Mouse (Mus musculus) megakaryocyte-erythroid progenitor cell, adult 5-6 weeks (primary cell): Measurements from ENCODE around the gene Nova2. TPM values are rescaled to one million over a fixed set of nuclear protein-coding genes. Genes with fewer than 3 reads are reported as not detected.

Experiments
- ATAC-seq: replicated peaks from 2 replicates; pipeline ENCODE4 v1.8.0; 2016; ENCODE audit warnings: mild to moderate bottlenecking, inconsistent platforms; ENCODE audit not compliant: severe bottlenecking, poor library complexity, low FRiP score, low TSS enrichment
- total RNA-seq, 2 experiments: library from RNA; stranded (forward) in 1 of 2; stranded (reverse) in 1 of 2; fragments of 200-1000, 215-1000 nt in 1 of 2; fragments of >200 nt in 1 of 2; fragmentation: Nextera tagmentation in 1 of 2; gene quantifications; 2 replicates each; pipeline ENCODE4 v1.2.3; 2014 to 2017

Nova2 gene
- total RNA-seq, 2 experiments from 2014 or later, result not detected

DNA sequence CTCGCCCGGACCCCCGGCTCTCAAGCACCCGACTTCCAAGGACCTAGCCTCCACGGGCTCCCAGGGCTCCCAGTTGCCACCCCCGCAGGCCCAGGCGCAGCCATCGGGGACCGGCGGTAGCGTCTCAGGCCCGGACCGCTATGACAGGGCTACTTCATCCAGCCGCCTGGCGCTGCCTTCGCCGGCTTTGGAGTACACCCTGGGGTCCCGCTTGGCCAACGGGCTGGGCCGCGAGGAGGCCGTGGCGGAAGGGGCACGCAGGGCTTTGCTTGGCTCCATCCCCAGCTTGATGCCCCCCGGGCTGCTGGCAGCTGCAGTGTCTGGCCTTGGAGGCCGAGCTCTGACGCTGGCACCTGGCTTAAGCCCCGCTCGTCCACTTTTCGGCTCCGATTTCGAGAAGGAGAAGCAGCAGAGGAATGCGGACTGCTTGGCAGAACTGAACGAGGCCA, 79.0 kb downstream of the Nova2 start:
- no peak for ATAC-seq

DNA sequence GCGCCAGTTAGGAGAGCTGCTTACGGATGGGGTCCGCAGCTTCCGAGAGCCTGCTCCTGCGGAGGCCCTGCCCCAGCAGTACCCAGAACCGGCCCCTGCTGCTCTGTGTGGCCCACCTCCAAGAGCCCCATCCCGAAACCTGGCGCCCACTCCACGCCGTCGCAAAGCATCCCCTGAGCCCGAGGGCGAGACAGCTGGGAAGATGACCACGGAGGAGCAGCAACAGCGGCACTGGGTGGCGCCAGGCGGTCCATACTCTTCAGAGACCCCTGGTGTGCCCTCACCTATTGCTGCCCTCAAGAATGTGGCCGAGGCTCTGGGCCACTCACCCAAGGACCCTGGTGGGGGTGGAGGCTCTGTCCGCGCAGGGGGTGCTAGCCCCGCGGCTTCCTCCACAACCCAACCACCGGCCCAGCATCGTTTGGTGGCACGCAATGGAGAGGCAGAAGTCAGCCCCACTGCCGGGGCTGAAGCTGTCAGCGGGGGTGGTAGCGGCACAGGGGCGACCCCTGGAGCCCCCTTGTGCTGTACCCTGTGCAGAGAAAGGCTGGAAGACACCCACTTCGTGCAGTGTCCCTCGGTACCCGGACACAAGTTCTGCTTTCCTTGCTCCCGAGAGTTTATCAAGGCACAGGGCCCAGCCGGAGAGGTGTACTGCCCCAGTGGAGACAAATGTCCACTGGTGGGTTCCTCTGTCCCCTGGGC, 79.9 kb downstream of the Nova2 start:
- no peak for ATAC-seq

DNA sequence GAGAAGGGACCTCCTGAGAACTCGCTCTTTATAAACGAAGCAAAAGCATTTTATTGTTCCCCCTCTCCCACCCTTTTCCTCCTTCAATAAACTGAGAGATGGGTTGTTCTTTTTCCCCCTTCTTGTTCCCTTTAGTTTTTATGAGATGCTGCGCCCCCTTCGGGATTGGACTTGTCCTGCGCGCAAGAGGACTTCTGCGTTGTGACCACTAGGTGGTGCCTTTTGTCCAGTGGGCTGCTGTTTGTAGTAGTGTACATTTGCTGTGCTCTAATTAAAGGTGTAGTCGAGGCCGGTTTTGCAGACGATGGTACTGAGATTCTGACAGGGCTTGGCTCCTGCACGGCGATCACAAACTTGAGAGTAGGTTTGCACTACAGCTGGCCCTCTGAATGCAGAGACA, 80.8 kb downstream of the Nova2 start:
- peak; percentile 45 for ATAC-seq

DNA sequence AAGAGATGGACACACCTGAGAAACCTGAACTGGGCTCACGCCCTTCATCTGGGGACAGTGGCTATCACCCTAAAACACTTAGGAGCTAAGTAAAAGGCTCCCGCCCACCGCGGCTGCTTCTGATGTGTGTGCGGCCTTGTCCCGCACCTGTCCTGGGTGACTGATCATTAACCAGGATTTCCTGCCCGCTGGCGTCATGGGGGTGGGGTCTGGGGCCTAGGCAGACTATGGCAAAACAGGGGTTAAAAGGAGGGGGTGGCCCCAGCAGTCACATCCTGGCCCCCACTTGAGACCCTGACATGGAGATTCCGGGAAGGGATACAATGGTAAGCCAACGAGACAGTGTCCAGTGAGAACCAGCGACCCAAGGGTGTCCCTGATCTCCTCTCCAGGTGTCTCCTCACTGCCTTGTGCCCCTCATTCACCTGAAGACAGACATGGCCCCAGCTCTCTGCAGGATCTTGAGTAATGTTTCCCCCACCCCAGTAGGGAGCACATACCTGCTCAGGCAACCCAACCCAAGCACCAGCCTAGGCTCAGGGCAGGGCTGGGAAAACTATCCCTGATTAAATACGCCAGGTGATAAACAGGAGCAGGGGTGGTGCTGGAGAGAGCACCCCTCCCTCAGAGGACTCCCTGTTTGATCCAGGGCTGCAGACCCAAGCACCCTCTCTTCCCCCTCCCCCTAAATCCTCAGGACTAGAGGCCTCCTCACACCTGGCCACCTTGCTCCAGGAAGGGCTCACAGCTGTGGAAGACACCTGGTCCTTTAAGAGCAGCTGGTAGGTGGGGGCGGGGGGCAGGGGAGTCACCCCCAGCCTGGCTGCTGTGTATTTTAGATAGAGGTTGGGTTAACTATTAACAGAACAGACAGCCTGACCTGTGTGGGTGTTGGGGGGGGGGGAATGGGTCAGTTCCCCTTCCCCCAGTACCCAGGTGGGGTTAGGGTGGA, 81.6 kb downstream of the Nova2 start:
- no peak for ATAC-seq

DNA sequence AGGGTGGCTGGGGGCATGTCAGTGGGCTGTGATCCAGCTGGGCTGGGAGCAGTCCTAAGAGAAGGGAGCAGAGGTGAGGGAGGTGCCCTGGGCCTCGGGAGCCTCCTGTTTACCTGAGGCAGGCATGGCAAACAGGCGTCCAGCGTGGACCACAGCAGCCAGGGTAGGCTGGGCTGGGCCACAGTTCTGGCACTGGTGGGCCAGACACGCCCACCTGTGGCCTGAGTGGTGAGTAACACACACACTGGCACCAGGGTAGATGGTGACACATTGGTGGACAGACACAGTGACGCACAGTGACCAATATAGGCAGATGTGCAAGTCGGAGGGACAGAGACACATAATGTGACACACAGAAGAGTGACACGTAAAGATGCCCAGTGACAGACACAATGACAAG, 84.9 kb downstream of the Nova2 start:
- ATAC-seq, result 0 out of 2 replicates have a peak, but pooled peaks have one; percentile 11

DNA sequence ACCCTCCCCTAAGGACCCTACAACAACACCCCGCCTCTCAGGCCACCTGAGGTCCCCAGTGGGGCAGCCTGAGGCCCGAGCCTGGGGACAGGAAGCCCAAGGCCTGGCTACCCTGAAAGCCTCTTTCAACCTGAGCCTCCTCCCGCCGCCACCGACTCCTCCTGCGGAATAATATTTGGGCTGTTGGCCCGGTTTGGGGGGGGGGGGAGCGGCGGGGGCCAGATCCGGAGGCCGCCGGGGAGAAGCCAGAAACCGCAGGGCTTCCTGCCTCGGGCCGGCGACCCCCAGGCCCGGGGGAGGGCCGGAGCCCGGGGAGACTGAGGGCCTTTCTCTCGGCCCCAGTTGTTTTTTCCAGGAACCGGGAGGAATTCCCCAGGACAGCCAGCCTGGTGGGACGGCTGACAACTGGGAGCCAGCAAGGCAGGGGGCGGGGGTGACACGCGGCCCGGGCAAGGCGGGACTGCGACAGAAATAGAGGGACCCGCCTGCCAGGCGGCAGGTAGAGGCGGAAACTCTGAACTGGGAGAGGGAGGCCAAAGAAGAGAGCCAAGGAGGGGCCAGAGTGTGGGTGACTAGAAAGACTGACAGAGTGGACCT, 86.4 kb downstream of the Nova2 start:
- ATAC-seq, result 0 out of 2 replicates have a peak, but pooled peaks have one; percentile 31

DNA sequence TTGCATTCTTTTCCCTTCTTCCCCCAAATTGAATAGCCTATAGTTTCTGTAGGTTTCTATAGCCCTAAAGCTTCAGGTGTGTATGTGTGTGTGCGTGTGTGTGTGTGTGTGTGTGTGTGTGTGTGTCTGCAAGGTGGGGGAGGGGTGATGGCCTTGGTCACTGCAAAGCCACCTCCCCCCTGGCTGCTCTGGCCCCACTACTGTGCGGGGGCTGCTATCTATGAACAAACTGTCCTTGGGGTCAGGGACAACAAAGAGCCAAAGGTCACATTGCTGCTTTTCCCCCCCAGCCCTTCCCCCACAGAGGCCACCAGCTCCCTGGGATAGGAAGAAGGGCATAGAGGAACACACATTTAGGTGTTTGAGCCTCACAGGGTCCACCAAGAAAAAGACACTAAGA, 87.2 kb downstream of the Nova2 start:
- ATAC-seq, result no peak

DNA sequence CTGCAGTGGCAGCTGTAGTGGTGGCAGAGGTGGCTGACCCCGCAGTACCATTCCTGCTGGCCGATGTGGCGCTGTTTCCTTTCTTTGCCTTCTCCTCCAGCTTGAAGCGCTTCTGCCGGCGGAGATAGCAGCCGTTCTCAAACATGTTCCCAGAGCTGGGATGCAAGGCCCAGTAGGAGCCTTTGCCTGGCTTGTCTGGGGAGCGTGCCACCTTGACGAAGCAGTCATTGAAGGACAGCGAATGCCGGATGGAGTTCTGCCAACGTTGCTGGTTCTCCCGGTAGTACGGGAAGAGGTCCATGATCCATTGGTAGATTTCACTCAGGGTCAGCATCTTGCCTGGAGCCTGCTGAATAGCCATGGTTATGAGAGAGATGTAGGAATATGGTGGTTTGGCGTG, 88.8 kb downstream of the Nova2 start:
- ATAC-seq, result no peak

Other genes starting within 250 kb of the Nova2 start
- not detected in 2 replicates for gene Psg20, start 239.7 kb upstream of the Nova2 start, total RNA-seq (2014; fragmentation: Nextera tagmentation)
- gene Psg20, start 239.7 kb upstream of the Nova2 start, total RNA-seq (2017), result not detected in 2 replicates
- not detected in 2 replicates for gene Psg22, start 207.8 kb upstream of the Nova2 start, total RNA-seq (2014; fragmentation: Nextera tagmentation)
- gene Psg22, start 207.8 kb upstream of the Nova2 start, total RNA-seq (2017), result not detected in 2 replicates
- not detected in 2 replicates for gene Psg19, start 127.4 kb upstream of the Nova2 start, total RNA-seq (2014; fragmentation: Nextera tagmentation)
- not detected in 2 replicates for gene Psg19, start 127.4 kb upstream of the Nova2 start, total RNA-seq (2017)
- not detected in 2 replicates for gene Psg17, start 104.3 kb upstream of the Nova2 start, total RNA-seq (2014; fragmentation: Nextera tagmentation)
- 0.70 and 0.95 TPM in 2 replicates for gene Psg17, start 104.3 kb upstream of the Nova2 start, total RNA-seq (2017)
- gene Mill2, start 85.9 kb upstream of the Nova2 start, total RNA-seq (2014; fragmentation: Nextera tagmentation), result 1.4 TPM in 1 of 2 replicates, not detected in the other
- 2.0 TPM in 1 of 2 replicates, not detected in the other for gene Mill2, start 85.9 kb upstream of the Nova2 start, total RNA-seq (2017)
- gene Pglyrp1, start 54.6 kb upstream of the Nova2 start, total RNA-seq (2014; fragmentation: Nextera tagmentation), result 1.9 and 43.9 TPM in 2 replicates
- 0.61 and 2.2 TPM in 2 replicates for gene Pglyrp1, start 54.6 kb upstream of the Nova2 start, total RNA-seq (2017)
- 23.6 and 42.3 TPM in 2 replicates for gene Ccdc61, start 15.5 kb upstream of the Nova2 start, total RNA-seq (2014; fragmentation: Nextera tagmentation)
- gene Ccdc61, start 15.5 kb upstream of the Nova2 start, total RNA-seq (2017), result 6.8 and 13.3 TPM in 2 replicates
- gene Nanos2, start 61.5 kb downstream of the Nova2 start, total RNA-seq (2014; fragmentation: Nextera tagmentation), result not detected in 2 replicates
- not detected in 2 replicates for gene Nanos2, start 61.5 kb downstream of the Nova2 start, total RNA-seq (2017)
- not detected in 2 replicates for gene Mypop, start 65.4 kb downstream of the Nova2 start, total RNA-seq (2014; fragmentation: Nextera tagmentation)
- 0.23 and 2.0 TPM in 2 replicates for gene Mypop, start 65.4 kb downstream of the Nova2 start, total RNA-seq (2017)
- 23.8 TPM in 2 replicates for gene Irf2bp1, start 78.2 kb downstream of the Nova2 start, total RNA-seq (2014; fragmentation: Nextera tagmentation)
- 12.3 and 12.7 TPM in 2 replicates for gene Irf2bp1, start 78.2 kb downstream of the Nova2 start, total RNA-seq (2017)
- not detected in 2 replicates for gene Foxa3, start 97.7 kb downstream of the Nova2 start, total RNA-seq (2014; fragmentation: Nextera tagmentation)
- not detected in 2 replicates for gene Foxa3, start 97.7 kb downstream of the Nova2 start, total RNA-seq (2017)
- gene Sympk, start 98.5 kb downstream of the Nova2 start, total RNA-seq (2014; fragmentation: Nextera tagmentation), result 73.9 and 91.0 TPM in 2 replicates
- gene Sympk, start 98.5 kb downstream of the Nova2 start, total RNA-seq (2017), result 35.3 and 52.2 TPM in 2 replicates
- not detected in 2 replicates for gene Rsph6a, start 128.8 kb downstream of the Nova2 start, total RNA-seq (2014; fragmentation: Nextera tagmentation)
- gene Rsph6a, start 128.8 kb downstream of the Nova2 start, total RNA-seq (2017), result not detected in 2 replicates
- 28.5 and 29.2 TPM in 2 replicates for gene Dmwd, start 150.3 kb downstream of the Nova2 start, total RNA-seq (2014; fragmentation: Nextera tagmentation)
- gene Dmwd, start 150.3 kb downstream of the Nova2 start, total RNA-seq (2017), result 7.7 and 10.6 TPM in 2 replicates
- gene Dmpk, start 158.0 kb downstream of the Nova2 start, total RNA-seq (2014; fragmentation: Nextera tagmentation), result 15.1 and 19.8 TPM in 2 replicates
- gene Dmpk, start 158.0 kb downstream of the Nova2 start, total RNA-seq (2017), result 3.9 and 7.5 TPM in 2 replicates
- 8.9 and 10.1 TPM in 2 replicates for gene Six5, start 168.7 kb downstream of the Nova2 start, total RNA-seq (2014; fragmentation: Nextera tagmentation)
- 2.1 and 2.2 TPM in 2 replicates for gene Six5, start 168.7 kb downstream of the Nova2 start, total RNA-seq (2017)
- gene Gm4969, start 192.5 kb downstream of the Nova2 start, total RNA-seq (2014; fragmentation: Nextera tagmentation), result 0.22 and 0.35 TPM in 2 replicates
- gene Gm4969, start 192.5 kb downstream of the Nova2 start, total RNA-seq (2017), result 0.65 TPM in 1 of 2 replicates, not detected in the other
- gene Fbxo46, start 194.0 kb downstream of the Nova2 start, total RNA-seq (2014; fragmentation: Nextera tagmentation), result 6.3 and 8.6 TPM in 2 replicates
- 6.1 and 7.8 TPM in 2 replicates for gene Fbxo46, start 194.0 kb downstream of the Nova2 start, total RNA-seq (2017)
- gene Qpctl, start 223.4 kb downstream of the Nova2 start, total RNA-seq (2014; fragmentation: Nextera tagmentation), result 2.4 and 5.1 TPM in 2 replicates
- 1.1 and 5.5 TPM in 2 replicates for gene Qpctl, start 223.4 kb downstream of the Nova2 start, total RNA-seq (2017)
- gene Snrpd2, start 223.8 kb downstream of the Nova2 start, total RNA-seq (2014; fragmentation: Nextera tagmentation), result 146 and 165 TPM in 2 replicates
- gene Snrpd2, start 223.8 kb downstream of the Nova2 start, total RNA-seq (2017), result 80.7 and 93.4 TPM in 2 replicates
- not detected in 2 replicates for gene Gipr, start 240.2 kb downstream of the Nova2 start, total RNA-seq (2014; fragmentation: Nextera tagmentation)
- 0.95 TPM in 1 of 2 replicates, not detected in the other for gene Gipr, start 240.2 kb downstream of the Nova2 start, total RNA-seq (2017)